In the genomic region with DNA sequence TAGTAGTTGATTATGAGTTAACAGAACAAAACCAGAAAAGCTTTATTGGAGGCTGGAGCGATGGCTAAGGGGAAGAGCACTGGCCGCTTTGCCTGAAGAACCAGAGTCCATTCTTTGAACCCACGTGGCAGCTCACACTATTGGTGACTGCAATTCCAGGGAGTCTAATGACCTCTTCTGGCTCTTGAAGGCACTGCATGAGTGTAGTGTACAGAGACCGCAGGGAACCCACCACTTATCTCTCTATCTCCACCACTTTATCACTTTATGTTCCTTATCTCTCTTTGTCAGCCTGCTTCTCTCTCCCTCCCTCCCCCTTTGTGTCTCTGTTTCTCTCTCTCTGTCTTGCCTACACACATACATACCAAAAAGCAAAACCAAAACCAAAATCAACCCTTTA, we compare ENCODE assay signal across 7 mouse cellular contexts.
DNase-seq lines count a peak whose midpoint lies in the region; ATAC-seq and TF ChIP-seq lines count a peak whose summit lies in the region.

No protein-coding gene starts in this region.

- POLR2A ChIA-PET in Patski (lab: Charles Lee) = interaction anchor here (0.7 kb wide), 1 partner anchor 121 kb away, joined by 5 read pairs; no protein-coding TSS in a partner anchor

- peak; percentile 58 for ATAC-seq in midbrain, embryonic 11.5 days (ENCODE audit: low FRiP score)
- peak; percentile 62 for ATAC-seq in Patski
- ATAC-seq in lung, embryonic 15.5 days (ENCODE audit: borderline replicate concordance, extremely low read depth, low FRiP score, low TSS enrichment) = peak; percentile 71; the same call in 1 of the 2 replicates
- ATAC-seq in stomach, embryonic 14.5 days (ENCODE audit: insufficient number of reproducible peaks, insufficient read depth, low FRiP score, low read depth) = peak; percentile 71; the same call in 1 of the 2 replicates

- no peak overlapping the region for H3K4me3 ChIP-seq in midbrain, embryonic 11.5 days (ENCODE audit: low read depth, low read length)
- no peak overlapping the region for H3K4me3 ChIP-seq in midbrain, embryonic 10.5 days
- no peak overlapping the region for H3K4me3 ChIP-seq in lung, embryonic 15.5 days
- no peak overlapping the region for H3K4me3 ChIP-seq in stomach, embryonic 14.5 days (ENCODE audit: low read depth, low read length)

- no peak overlapping the region for H3K4me2 ChIP-seq in midbrain, embryonic 11.5 days
- H3K4me2 ChIP-seq in lung, embryonic 15.5 days = no peak overlapping the region
- H3K4me2 ChIP-seq in stomach, embryonic 14.5 days (replicated peaks; ENCODE audit: low read depth, low read length) = no peak overlapping the region

- 53% methylated on average over 4 of the region's 4 CpGs for WGBS in midbrain, embryonic 11.5 days
- WGBS in midbrain, embryonic 10.5 days = 69% methylated on average over 4 of the region's 4 CpGs
- WGBS in lung, embryonic 15.5 days = 26% methylated on average over 4 of the region's 4 CpGs
- 49% methylated on average over 4 of the region's 4 CpGs for WGBS in stomach, embryonic 14.5 days

- H3K9me3 ChIP-seq in midbrain, embryonic 11.5 days (ENCODE audit: control insufficient read depth, low read length) = no peaks in the 10 kb centered on the region
- no peaks in the 10 kb centered on the region for H3K9me3 ChIP-seq in midbrain, embryonic 10.5 days (replicated peaks)
- H3K9me3 ChIP-seq in lung, embryonic 15.5 days = no peaks in the 10 kb centered on the region
- H3K9me3 ChIP-seq in stomach, embryonic 14.5 days (ENCODE audit: control insufficient read depth, low read depth, low read length) = no peaks in the 10 kb centered on the region

- H3K4me1 ChIP-seq in midbrain, embryonic 11.5 days (ENCODE audit: control insufficient read depth, insufficient read depth, low read length) = no peaks in the 10 kb centered on the region
- no peaks in the 10 kb centered on the region for H3K4me1 ChIP-seq in midbrain, embryonic 10.5 days
- no peaks in the 10 kb centered on the region; the same call in 1 of the 2 replicates for H3K4me1 ChIP-seq in lung, embryonic 15.5 days
- H3K4me1 ChIP-seq in stomach, embryonic 14.5 days (ENCODE audit: control insufficient read depth, insufficient read depth, low read length) = no peaks in the 10 kb centered on the region

- no peak overlapping the region for H3K27ac ChIP-seq in midbrain, embryonic 11.5 days (ENCODE audit: low read depth, low read length)
- no peak overlapping the region; the same call in 1 of the 2 replicates for H3K27ac ChIP-seq in midbrain, embryonic 10.5 days (replicated peaks)
- no peak overlapping the region for H3K27ac ChIP-seq in lung, embryonic 15.5 days
- no peak overlapping the region for H3K27ac ChIP-seq in stomach, embryonic 14.5 days (ENCODE audit: low read length)

- no peak overlapping the region for H3K9ac ChIP-seq in midbrain, embryonic 11.5 days (ENCODE audit: low read length)
- H3K9ac ChIP-seq in lung, embryonic 15.5 days = no peak overlapping the region
- no peak overlapping the region for H3K9ac ChIP-seq in stomach, embryonic 14.5 days (replicated peaks; ENCODE audit: low read depth, low read length)

- in situ Hi-C loops in Patski (cut with MboI; ENCODE audit: low pct_unique_long_range_greater_than_20kb) = no loop called here

- TF ChIP-seq CTCF in Patski (IDR thresholded peaks at IDR 0.05) = peak; percentile 79

- CTCF ChIA-PET in Patski (lab: Charles Lee) = interaction anchor here (0.6 to 2.6 kb wide), 9 partner anchors 8 to 109 kb away, joined by 3 to 12 read pairs (median 7); no protein-coding TSS in a partner anchor

- H3K27me3 ChIP-seq in midbrain, embryonic 11.5 days (ENCODE audit: control insufficient read depth, insufficient read depth, low read length) = no peaks in the 10 kb centered on the region
- no peaks in the 10 kb centered on the region for H3K27me3 ChIP-seq in midbrain, embryonic 10.5 days (ENCODE audit: low read depth, poor library complexity, severe bottlenecking)
- H3K27me3 ChIP-seq in Patski = no peaks in the 10 kb centered on the region
- no peaks in the 10 kb centered on the region for H3K27me3 ChIP-seq in lung, embryonic 15.5 days
- H3K27me3 ChIP-seq in stomach, embryonic 14.5 days (ENCODE audit: control insufficient read depth, insufficient read depth, low read length) = no peaks in the 10 kb centered on the region

- DNase-seq in midbrain, embryonic 11.5 days (ENCODE audit: low spot score, missing footprints) = no peak
- DNase-seq in midbrain, embryonic 10.5 days (ENCODE audit: low spot score) = no peak
- no peak for DNase-seq in Patski (ENCODE audit: low read depth, low spot score)
- peak; percentile 57 for DNase-seq in embryo, embryonic 11 days
- peak; percentile 45 for DNase-seq in kidney, adult 11 months

- H3K36me3 ChIP-seq in midbrain, embryonic 11.5 days (ENCODE audit: control insufficient read depth, insufficient read depth, low read length) = no peaks in the 10 kb centered on the region; the same call in 1 of the 2 replicates
- peaks cover 64% of the 10 kb centered on the region for H3K36me3 ChIP-seq in midbrain, embryonic 10.5 days
- H3K36me3 ChIP-seq in lung, embryonic 15.5 days = peaks cover 8% of the 10 kb centered on the region; the same call in 1 of the 2 replicates
- peaks cover 6% of the 10 kb centered on the region for H3K36me3 ChIP-seq in stomach, embryonic 14.5 days (ENCODE audit: control insufficient read depth, insufficient read depth, low read length)

Comparison
In these comparisons a context has a peak if more than half of its experiments do, and no peak if none do; other contexts are left out.
1. DNase-seq: peak in embryo, embryonic 11 days (single experiment) and kidney, adult 11 months (single experiment); none in midbrain, embryonic 11.5 days (single experiment), midbrain, embryonic 10.5 days (single experiment) and Patski (single experiment).
2. Peak in every context shown above with its lines, with median percentiles within 50 percentile points of each other: ATAC-seq.